Mouse (Mus musculus) CD4-positive, CD25-positive, alpha-beta regulatory T cell, adult 2 months (primary cell): Measurements from ENCODE around the gene Ap5s1.

Experiments used
- DNase-seq: peaks from one replicate; pipeline ENCODE4 v3.0.0-alpha.2; 2012; ENCODE audit warnings: low read depth, low spot score

The Ap5s1 gene

GRCm38 (mm10) chr2:131206778-131207177 is at the start of gene Ap5s1:
Gene Ap5s1 (plus strand): TSS chr2:131207078.
- DNase-seq, result no peak

GRCm38 (mm10) chr2:131159491-131159910 is 47.4 kb upstream of the Ap5s1 start:
- DNase-seq, result peak; percentile 54

GRCm38 (mm10) chr2:131159938-131160581 is 46.8 kb upstream of the Ap5s1 start, which contains the start of gene 1700037H04Rik:
Gene 1700037H04Rik (minus strand): TSS chr2:131160081.
- DNase-seq, result peak; percentile 99

GRCm38 (mm10) chr2:131160671-131161111 is 46.2 kb upstream of the Ap5s1 start:
- peak; percentile 54 for DNase-seq

- DNase-seq, result no peak
Measured at GRCm38 (mm10) chr2:131163924-131164323, 43.0 kb upstream of the Ap5s1 start.

GRCm38 (mm10) chr2:131166172-131166571 is 40.7 kb upstream of the Ap5s1 start:
- no peak for DNase-seq

- no peak for DNase-seq
Measured at GRCm38 (mm10) chr2:131167984-131168383, 38.9 kb upstream of the Ap5s1 start.

GRCm38 (mm10) chr2:131168914-131169313 is 38.0 kb upstream of the Ap5s1 start:
- no peak for DNase-seq

- DNase-seq, result no peak
Measured at GRCm38 (mm10) chr2:131170936-131171335, 35.9 kb upstream of the Ap5s1 start.

- peak; percentile 67 for DNase-seq
Measured at GRCm38 (mm10) chr2:131171401-131172104, 35.3 kb upstream of the Ap5s1 start.

GRCm38 (mm10) chr2:131172322-131172721 is 34.6 kb upstream of the Ap5s1 start:
- DNase-seq, result no peak

- DNase-seq, result peak; percentile 90
Measured at GRCm38 (mm10) chr2:131174700-131175099, 32.2 kb upstream of the Ap5s1 start.

- DNase-seq, result no peak
Measured at GRCm38 (mm10) chr2:131175286-131175944, 31.5 kb upstream of the Ap5s1 start.

- no peak for DNase-seq
Measured at GRCm38 (mm10) chr2:131175945-131176309, 31.0 kb upstream of the Ap5s1 start.

GRCm38 (mm10) chr2:131176491-131176890 is 30.4 kb upstream of the Ap5s1 start:
- DNase-seq, result no peak

GRCm38 (mm10) chr2:131177932-131178331 is 28.9 kb upstream of the Ap5s1 start:
- no peak for DNase-seq

- DNase-seq, result no peak
Measured at GRCm38 (mm10) chr2:131178828-131179245, 28.0 kb upstream of the Ap5s1 start.

GRCm38 (mm10) chr2:131179246-131179886 is 27.5 kb upstream of the Ap5s1 start:
- peak; percentile 67 for DNase-seq

GRCm38 (mm10) chr2:131179990-131180587 is 26.8 kb upstream of the Ap5s1 start, which contains the start of gene Cenpb:
Gene Cenpb (minus strand): TSS chr2:131180067.
- peak; percentile 82 for DNase-seq

GRCm38 (mm10) chr2:131186343-131186742 is 20.5 kb upstream of the Ap5s1 start:
- no peak for DNase-seq
